Comparison of ENCODE assay signal across 22 mouse cellular contexts in the genomic region with DNA sequence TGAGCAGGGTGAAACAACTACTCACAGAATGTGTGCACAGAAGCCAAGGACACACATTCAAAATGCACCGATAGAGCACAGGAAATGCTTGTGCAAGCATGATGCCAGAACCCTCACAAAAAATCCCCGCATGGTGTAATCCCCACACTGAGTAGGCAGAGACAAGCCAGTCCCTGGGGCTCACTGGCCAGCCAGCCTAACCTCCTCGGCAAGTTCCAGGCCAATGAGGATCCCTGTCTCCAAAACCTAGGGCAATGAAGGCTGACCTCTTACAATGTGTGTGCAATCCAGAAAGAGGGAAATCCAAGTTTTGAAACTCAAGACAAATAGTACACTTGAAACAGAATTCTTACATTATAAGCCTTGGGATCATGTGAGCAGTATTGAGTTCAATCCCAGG. TPM values are rescaled to one million over a fixed set of nuclear protein-coding genes. Genes with fewer than 3 reads are reported as not detected.
A peak's percentile ranks its signal among the peaks of the same experiment; 100 is the strongest.
DNase-seq lines count a peak whose midpoint lies in the region; ATAC-seq lines count a peak whose summit lies in the region.
"Had no signal": no experiment of that assay in that cellular context is flagged by ENCODE, and none has a peak within 500 bp of the region (broad histone marks: within the 10 kb centered on the region; RNA-seq: fewer than 3 reads in every experiment).

No protein-coding gene starts in this region.

- DNase-seq in adrenal gland, postnatal 10 days: peak; percentile 14
- no peak for DNase-seq in adrenal gland, adult 18-20 months (ENCODE audit: low spot score in 2 of 2)
- peak; percentile 46 for DNase-seq in adipocyte (ENCODE audit: low spot score)
- DNase-seq in fat pad, adult 2 months (ENCODE audit: extremely low read depth, low read depth, low spot score): peak; percentile 84
- DNase-seq in cerebellum, adult 9-11 months: no peak
- no peak for DNase-seq in thymus, postnatal 4 days
- DNase-seq: cerebellum, adult 11-12 months; cerebellum, adult 8-10 months; cerebellum, postnatal 14 days; forebrain, postnatal 0 days; gastrocnemius, postnatal 25 days; heart, adult 18-20 months; heart, postnatal 10 days; heart, postnatal 36 days; kidney, adult 18-20 months; kidney, adult 9 months had no signal

- ATAC-seq in megakaryocyte progenitor cell, adult 5-6 weeks (replicated peaks; ENCODE audit: poor library complexity): peak; percentile 29
- ATAC-seq: forebrain, embryonic 14.5 days; forebrain, postnatal 0 days; hindbrain, postnatal 0 days; inflammation-experienced regulatory T-cells, adult 6 months; intestine, embryonic 16.5 days; Patski had no signal

RNA-seq across cellular contexts. Expression of gene Pgrmc2, which starts 29.5 kb away (rescaled TPM):
- total RNA-seq in adrenal gland, postnatal 10 days (2021): 10 to 100 TPM; 43.6 to 45.7 TPM
- 10 to 100 TPM; 63.1 to 63.3 TPM for total RNA-seq in adrenal gland, adult 18-20 months (2021)
- 22.8 and 30.2 TPM in 2 replicates for total RNA-seq in megakaryocyte progenitor cell, adult 5-6 weeks (2015)
- 15.1 and 20.3 TPM in 2 replicates for total RNA-seq in megakaryocyte progenitor cell, adult 5-6 weeks (2017)

Comparison
In these comparisons a context has a peak if more than half of its experiments do, and no peak if none do; other contexts are left out.
1. DNase-seq: peak in adrenal gland, postnatal 10 days (single experiment), adipocyte (single experiment) and fat pad, adult 2 months (single experiment); none in adrenal gland, adult 18-20 months (0 of 2), cerebellum, adult 9-11 months (single experiment) and thymus, postnatal 4 days (single experiment).